In the genomic region with DNA sequence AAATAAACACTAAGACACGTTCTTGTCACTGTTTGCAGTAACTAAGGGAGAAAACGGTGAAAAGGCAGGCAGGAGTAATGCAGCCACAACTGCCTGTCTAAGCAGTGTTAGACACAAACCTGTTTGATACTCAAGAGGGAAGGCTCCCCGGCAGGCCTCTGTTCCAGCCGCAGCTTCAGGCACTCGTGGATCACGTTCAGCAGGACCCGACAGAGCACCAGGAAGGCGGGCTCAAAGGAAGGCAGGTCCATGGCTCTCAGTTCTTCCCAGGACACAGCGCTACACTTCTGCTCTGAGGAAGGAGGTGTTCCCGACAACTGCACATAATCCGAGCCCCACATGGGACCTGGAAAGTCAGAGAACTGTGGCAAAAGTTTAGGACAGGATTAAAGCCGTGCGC, we compare ENCODE assay signal across 27 mouse cellular contexts. TPM values are rescaled to one million over a fixed set of nuclear protein-coding genes. Genes with fewer than 3 reads are reported as not detected.
DNase-seq lines count a peak whose midpoint lies in the region; ATAC-seq and TF ChIP-seq lines count a peak whose summit lies in the region.
"Had no signal": no experiment of that assay in that cellular context is flagged by ENCODE, and none has a peak within 500 bp of the region (broad histone marks: within the 10 kb centered on the region; RNA-seq: fewer than 3 reads in every experiment).

No protein-coding gene starts in this region.

- no peaks in the 10 kb centered on the region for H3K9me3 ChIP-seq in heart, embryonic 16.5 days (replicated peaks; ENCODE audit: control insufficient read depth, low read length)
- no peaks in the 10 kb centered on the region for H3K9me3 ChIP-seq in lung, embryonic 14.5 days (ENCODE audit: low read depth, low read length)
- H3K9me3 ChIP-seq in stomach, embryonic 16.5 days (replicated peaks; ENCODE audit: control insufficient read depth, low read length): no peaks in the 10 kb centered on the region
- no peaks in the 10 kb centered on the region for H3K9me3 ChIP-seq in stomach, postnatal 0 days (ENCODE audit: control insufficient read depth, low read length)
- H3K9me3 ChIP-seq: forebrain, embryonic 12.5 days; forebrain, embryonic 15.5 days; heart, embryonic 10.5 days; heart, embryonic 13.5 days had no signal

- intact Hi-C loops in heart, adult 2 months (cut with DNase I): no loop called here

- H3K4me2 ChIP-seq in heart, embryonic 16.5 days (ENCODE audit: low read depth, low read length): no peak overlapping the region
- no peak overlapping the region for H3K4me2 ChIP-seq in lung, embryonic 14.5 days
- H3K4me2 ChIP-seq in stomach, embryonic 16.5 days (ENCODE audit: low read depth, low read length): no peak overlapping the region
- no peak overlapping the region for H3K4me2 ChIP-seq in stomach, postnatal 0 days (replicated peaks; ENCODE audit: low read depth)
- H3K4me2 ChIP-seq: forebrain, embryonic 12.5 days; forebrain, embryonic 15.5 days; heart, embryonic 13.5 days; hindbrain, embryonic 14.5 days had no signal

- ATAC-seq in heart, embryonic 16.5 days (replicated peaks; ENCODE audit: extremely low read depth, insufficient read depth, low FRiP score): peak; percentile 49
- no peak for ATAC-seq in lung, embryonic 14.5 days (ENCODE audit: insufficient read depth)
- no peak for ATAC-seq in stomach, embryonic 16.5 days (ENCODE audit: insufficient read depth, low FRiP score)
- ATAC-seq in stomach, postnatal 0 days (ENCODE audit: low FRiP score, low TSS enrichment): no peak
- ATAC-seq: CD4-positive, CD25-positive, alpha-beta regulatory T cell, adult 4 months; forebrain, embryonic 15.5 days; hindbrain, postnatal 0 days; inflammation-experienced regulatory T-cells, adult 6 months had no signal

- no peak overlapping the region for H3K4me3 ChIP-seq in heart, embryonic 16.5 days (ENCODE audit: low read length)
- no peak overlapping the region for H3K4me3 ChIP-seq in heart, adult 2 months
- no peak overlapping the region for H3K4me3 ChIP-seq in lung, embryonic 14.5 days (ENCODE audit: low read depth, low read length)
- H3K4me3 ChIP-seq in stomach, embryonic 16.5 days (replicated peaks; ENCODE audit: low read length): no peak overlapping the region
- H3K4me3 ChIP-seq in stomach, postnatal 0 days (ENCODE audit: low read depth, low read length): no peak overlapping the region
- H3K4me3 ChIP-seq: erythroblast, embryonic 14.5 days; forebrain, embryonic 12.5 days; forebrain, embryonic 15.5 days; heart, embryonic 10.5 days; heart, embryonic 13.5 days had no signal

- no peak for DNase-seq in heart, adult 2 months
- peak; percentile 26 for DNase-seq in lung, embryonic 14.5 days
- DNase-seq in lung, postnatal 4 days: no peak
- no peak for DNase-seq in stomach, postnatal 0 days (ENCODE audit: low spot score)
- no peak for DNase-seq in adrenal gland, postnatal 4 days (ENCODE audit: low spot score in 2 of 2)
- DNase-seq: adrenal gland, adult 2 months; adrenal gland, postnatal 14 days; cerebellum, adult 11-12 months; cerebellum, adult 8-10 months; cerebellum, postnatal 10 days; cerebellum, postnatal 36 days; embryo, embryonic 11 days; gastrocnemius, postnatal 25 days; heart, adult 18-20 months; heart, postnatal 10 days; heart, postnatal 4 days had no signal

- WGBS in heart, embryonic 16.5 days: 59% methylated on average over 13 of the region's 13 CpGs
- 84% methylated on average over 13 of the region's 13 CpGs for WGBS in heart, adult 2 months
- WGBS in lung, embryonic 14.5 days: 55% methylated on average over 13 of the region's 13 CpGs
- 64% methylated on average over 13 of the region's 13 CpGs for WGBS in stomach, embryonic 16.5 days
- WGBS in stomach, postnatal 0 days: 59% methylated on average over 13 of the region's 13 CpGs

- H3K9ac ChIP-seq in heart, embryonic 16.5 days (ENCODE audit: low read length): no peak overlapping the region; the same call in 1 of the 2 replicates
- H3K9ac ChIP-seq in heart, adult 2 months (ENCODE audit: low read depth, low read length): no peak overlapping the region
- no peak overlapping the region for H3K9ac ChIP-seq in lung, embryonic 14.5 days
- H3K9ac ChIP-seq in stomach, embryonic 16.5 days (ENCODE audit: low read length): no peak overlapping the region
- H3K9ac ChIP-seq in stomach, postnatal 0 days (ENCODE audit: low read length): no peak overlapping the region
- H3K9ac ChIP-seq: forebrain, embryonic 12.5 days; forebrain, embryonic 15.5 days; heart, embryonic 13.5 days; hindbrain, embryonic 14.5 days had no signal

- peaks cover 8% of the 10 kb centered on the region; the same call in 1 of the 2 replicates for H3K36me3 ChIP-seq in heart, embryonic 16.5 days (ENCODE audit: control insufficient read depth, insufficient read depth)
- H3K36me3 ChIP-seq in heart, adult 2 months (ENCODE audit: control insufficient read depth, insufficient read depth, low read length): no peaks in the 10 kb centered on the region
- peaks cover 31% of the 10 kb centered on the region for H3K36me3 ChIP-seq in lung, embryonic 14.5 days (ENCODE audit: insufficient read depth)
- H3K36me3 ChIP-seq in stomach, embryonic 16.5 days (ENCODE audit: control insufficient read depth, insufficient read depth, low read length): peaks cover 9% of the 10 kb centered on the region; the same call in 1 of the 2 replicates
- H3K36me3 ChIP-seq in stomach, postnatal 0 days (ENCODE audit: control insufficient read depth, insufficient read depth, low read length): peaks cover 2% of the 10 kb centered on the region; the same call in 1 of the 2 replicates

- H3K27me3 ChIP-seq in heart, embryonic 16.5 days (ENCODE audit: control insufficient read depth, insufficient read depth, low read length): no peaks in the 10 kb centered on the region
- no peaks in the 10 kb centered on the region for H3K27me3 ChIP-seq in heart, adult 2 months (ENCODE audit: control insufficient read depth, insufficient read depth, low read length)
- no peaks in the 10 kb centered on the region for H3K27me3 ChIP-seq in lung, embryonic 14.5 days (ENCODE audit: insufficient read depth, low read length)
- H3K27me3 ChIP-seq in stomach, embryonic 16.5 days (ENCODE audit: control insufficient read depth, insufficient read depth, low read length): no peaks in the 10 kb centered on the region
- H3K27me3 ChIP-seq in stomach, postnatal 0 days (ENCODE audit: control insufficient read depth, insufficient read depth, low read length): no peaks in the 10 kb centered on the region
- H3K27me3 ChIP-seq: forebrain, embryonic 12.5 days; forebrain, embryonic 15.5 days; heart, embryonic 13.5 days had no signal

- peak overlapping the region; percentile 62 for H3K27ac ChIP-seq in heart, embryonic 16.5 days (ENCODE audit: low read length)
- H3K27ac ChIP-seq in heart, adult 2 months: no peak overlapping the region
- H3K27ac ChIP-seq in lung, embryonic 14.5 days (ENCODE audit: low read depth): no peak overlapping the region
- H3K27ac ChIP-seq in stomach, embryonic 16.5 days (ENCODE audit: low read length): peak overlapping the region; percentile 10
- no peak overlapping the region for H3K27ac ChIP-seq in stomach, postnatal 0 days (replicated peaks)
- H3K27ac ChIP-seq: forebrain, embryonic 12.5 days; forebrain, embryonic 15.5 days; heart, embryonic 10.5 days; heart, embryonic 13.5 days; hindbrain, embryonic 14.5 days; hindbrain, postnatal 0 days had no signal

- TF ChIP-seq CTCF in heart, adult 2 months (IDR thresholded peaks at IDR 0.05): no peak
- TF ChIP-seq CTCF in lung, embryonic 14.5 days (IDR thresholded peaks at IDR 0.05; ENCODE audit: low read depth): no peak
- TF ChIP-seq CTCF in stomach, postnatal 0 days (IDR thresholded peaks at IDR 0.05; ENCODE audit: low read depth): no peak

- no peak for TF ChIP-seq POLR2A in heart, adult 2 months (IDR thresholded peaks at IDR 0.05; ENCODE audit: insufficient read depth, low read depth, low read length)

- H3K4me1 ChIP-seq in heart, embryonic 16.5 days (ENCODE audit: control insufficient read depth, insufficient read depth, low read length): peaks cover 22% of the 10 kb centered on the region
- peaks cover 7% of the 10 kb centered on the region for H3K4me1 ChIP-seq in heart, adult 2 months (ENCODE audit: control insufficient read depth, insufficient read depth, low read length)
- H3K4me1 ChIP-seq in lung, embryonic 14.5 days (ENCODE audit: insufficient read depth): 0 out of 2 replicates have a peak, but pooled peaks cover 6% of the 10 kb centered on the region
- peaks cover 20% of the 10 kb centered on the region; the same call in 1 of the 2 replicates for H3K4me1 ChIP-seq in stomach, embryonic 16.5 days (ENCODE audit: control insufficient read depth, insufficient read depth, low read length)
- H3K4me1 ChIP-seq in stomach, postnatal 0 days (replicated peaks; ENCODE audit: control insufficient read depth, insufficient read depth): no peaks in the 10 kb centered on the region

- H3K79me2 ChIP-seq in heart, adult 2 months (replicated peaks; ENCODE audit: control insufficient read depth, insufficient read depth, low read length): no peaks in the 10 kb centered on the region; the same call in 1 of the 2 replicates

- no peak for TF ChIP-seq EP300 in heart, adult 2 months (IDR thresholded peaks at IDR 0.05; ENCODE audit: insufficient read depth, low read depth, low read length)
- no peak for TF ChIP-seq EP300 in stomach, postnatal 0 days (optimal IDR thresholded peaks at IDR 0.05)

RNA-seq across cellular contexts. Expression of gene Map3k4, which starts 54.8 kb away (rescaled TPM):
- 28.1 and 33.4 TPM in 2 replicates for polyA plus RNA-seq in heart, embryonic 16.5 days (2015; fragmentation: Nextera tagmentation; extraction: Ambion mirVana)
- 10 to 100 TPM; 43.7 to 51.3 TPM for total RNA-seq in heart, adult 2 months (2021)
- 12.2 and 17.2 TPM in 2 replicates for polyA plus RNA-seq in heart, adult 2 months (2012; rRNA removed)
- polyA plus RNA-seq in lung, embryonic 14.5 days (2014; fragmentation: Nextera tagmentation; extraction: Ambion mirVana): 39.0 and 47.9 TPM in 2 replicates
- 28.2 and 35.6 TPM in 2 replicates for polyA plus RNA-seq in stomach, embryonic 16.5 days (2015; fragmentation: Nextera tagmentation; extraction: Ambion mirVana)
- 25.8 and 35.6 TPM in 2 replicates for polyA plus RNA-seq in stomach, postnatal 0 days (2015; fragmentation: Nextera tagmentation; extraction: Ambion mirVana)
- 10 to 100 TPM; 31.7 to 44.0 TPM for total RNA-seq in adrenal gland, postnatal 4 days (2021)

Comparison
In these comparisons a context has a peak if more than half of its experiments do, and no peak if none do; other contexts are left out.
1. H3K27ac ChIP-seq: peak in heart, embryonic 16.5 days (single experiment) and stomach, embryonic 16.5 days (single experiment); none in heart, adult 2 months (single experiment), lung, embryonic 14.5 days (single experiment) and stomach, postnatal 0 days (single experiment).